Mouse (Mus musculus): ENCODE data around the gene Vangl2. TPM values are rescaled to one million over a fixed set of nuclear protein-coding genes. Genes with fewer than 3 reads are reported as not detected.

Vangl2 gene
- polyA plus RNA-seq, 2 experiments: 0.69 to 0.73 TPM

- Histone ChIP-seq H3K36me3 (replicated peaks; ENCODE audit: control insufficient read depth, insufficient read depth, low read depth) (no peaks in the 10 kb centered on the region), H3K4me1 (replicated peaks; ENCODE audit: control insufficient read depth in 2 of 2, insufficient read depth in 2 of 2, low read length in 1 of 2) (peaks cover 0 to 7% of the 10 kb centered on the region in 2 experiments; a peak in 2 of 4 replicates), H3K9me3 (ENCODE audit: control insufficient read depth, low read length) (no peaks in the 10 kb centered on the region), H3K4me2 (ENCODE audit: low read depth) (no peak overlapping the region), H3K27ac (no peak overlapping the region), H3K9ac (replicated peaks) (no peak overlapping the region), H3K27me3 (ENCODE audit: control insufficient read depth, insufficient read depth, low read length) (no peaks in the 10 kb centered on the region; the same call in 1 of the 2 replicates), H3K4me3 (ENCODE audit: insufficient read depth in 1 of 2, low read depth in 2 of 2, low read length in 2 of 2) (no peak overlapping the region)
- DNase-seq (ENCODE audit: low read depth in 3 of 3, low spot score in 3 of 3) (no peak), ATAC-seq (ENCODE audit: insufficient read depth) (no peak)
- TF ChIP-seq EP300 (IDR thresholded peaks at IDR 0.05; ENCODE audit: low read depth) (no peak), CTCF (IDR thresholded peaks at IDR 0.05; ENCODE audit: low read depth) (no peak)
- 81% methylated on average over 2 of the region's 2 CpGs for WGBS (ENCODE audit: insufficient replicate concordance)
These were observed 1.7 kb upstream of the Vangl2 start for GRCm38 (mm10) chr1:172029914-172030313.

GRCm38 (mm10) chr1:172027809-172028102 lies 488 bp downstream of the Vangl2 start:
- Histone ChIP-seq H3K4me2 (ENCODE audit: low read depth) (peak overlapping the region; percentile 63), H3K9ac (replicated peaks) (no peak overlapping the region), H3K4me3 (ENCODE audit: insufficient read depth in 1 of 2, low read depth in 2 of 2, low read length in 2 of 2) (0 out of 4 replicates have a peak overlapping the region, but pooled peaks of 1 of the 2 experiments have one; percentile 12), H3K27ac (no peak overlapping the region), H3K27me3 (ENCODE audit: control insufficient read depth, insufficient read depth, low read length) (no peaks in the 10 kb centered on the region; the same call in 1 of the 2 replicates), H3K4me1 (replicated peaks; ENCODE audit: control insufficient read depth in 2 of 2, insufficient read depth in 2 of 2, low read length in 1 of 2) (peaks cover 0 to 7% of the 10 kb centered on the region in 2 experiments; a peak in 2 of 4 replicates), H3K9me3 (ENCODE audit: control insufficient read depth, low read length) (no peaks in the 10 kb centered on the region), H3K36me3 (replicated peaks; ENCODE audit: control insufficient read depth, insufficient read depth, low read depth) (no peaks in the 10 kb centered on the region)
- TF ChIP-seq EP300 (IDR thresholded peaks at IDR 0.05; ENCODE audit: low read depth): no peak
- no peak for TF ChIP-seq CTCF (IDR thresholded peaks at IDR 0.05; ENCODE audit: low read depth)
- WGBS (ENCODE audit: insufficient replicate concordance): 41% methylated on average over 10 of the region's 10 CpGs
- no peak for ATAC-seq (ENCODE audit: insufficient read depth)
- no peak for DNase-seq (ENCODE audit: low read depth in 3 of 3, low spot score in 3 of 3)

GRCm38 (mm10) chr1:172027010-172027808 lies 1.0 kb downstream of the Vangl2 start:
- DNase-seq (ENCODE audit: low read depth in 3 of 3, low spot score in 3 of 3) (peak; percentile 29 to 41 (median 31)), ATAC-seq (ENCODE audit: insufficient read depth) (peak; percentile 82)
- H3K36me3 ChIP-seq (replicated peaks; ENCODE audit: control insufficient read depth, insufficient read depth, low read depth): no peaks in the 10 kb centered on the region
- no peaks in the 10 kb centered on the region for H3K9me3 ChIP-seq (ENCODE audit: control insufficient read depth, low read length)
- no peak overlapping the region for H3K27ac ChIP-seq
- H3K27me3 ChIP-seq (ENCODE audit: control insufficient read depth, insufficient read depth, low read length): no peaks in the 10 kb centered on the region; the same call in 1 of the 2 replicates
- peaks cover 0 to 7% of the 10 kb centered on the region in 2 experiments; a peak in 2 of 4 replicates for H3K4me1 ChIP-seq (replicated peaks; ENCODE audit: control insufficient read depth in 2 of 2, insufficient read depth in 2 of 2, low read length in 1 of 2)
- H3K4me3 ChIP-seq (ENCODE audit: insufficient read depth in 1 of 2, low read depth in 2 of 2, low read length in 2 of 2): peak overlapping the region; percentile 54 to 63
- H3K9ac ChIP-seq (replicated peaks): peak overlapping the region; percentile 39
- WGBS (ENCODE audit: insufficient replicate concordance): 2% methylated on average over 46 of the region's 54 CpGs
- TF ChIP-seq CTCF (IDR thresholded peaks at IDR 0.05; ENCODE audit: low read depth): no peak
- TF ChIP-seq EP300 (IDR thresholded peaks at IDR 0.05; ENCODE audit: low read depth): no peak
- H3K4me2 ChIP-seq (ENCODE audit: low read depth): peak overlapping the region; percentile 63

- 15% methylated on average over 23 of the region's 23 CpGs for WGBS (ENCODE audit: insufficient replicate concordance)
- TF ChIP-seq EP300 (IDR thresholded peaks at IDR 0.05; ENCODE audit: low read depth) (no peak), CTCF (IDR thresholded peaks at IDR 0.05; ENCODE audit: low read depth) (no peak)
- H3K4me1 ChIP-seq (replicated peaks; ENCODE audit: control insufficient read depth in 2 of 2, insufficient read depth in 2 of 2, low read length in 1 of 2): peaks cover 0 to 7% of the 10 kb centered on the region in 2 experiments; a peak in 2 of 4 replicates
- no peak overlapping the region for H3K27ac ChIP-seq
- H3K27me3 ChIP-seq (ENCODE audit: control insufficient read depth, insufficient read depth, low read length): no peaks in the 10 kb centered on the region; the same call in 1 of the 2 replicates
- peak overlapping the region; percentile 54 to 63 for H3K4me3 ChIP-seq (ENCODE audit: insufficient read depth in 1 of 2, low read depth in 2 of 2, low read length in 2 of 2)
- ATAC-seq (ENCODE audit: insufficient read depth) (peak; percentile 16; the same call in 1 of the 2 replicates), DNase-seq (ENCODE audit: low read depth in 3 of 3, low spot score in 3 of 3) (no peak)
- no peaks in the 10 kb centered on the region for H3K9me3 ChIP-seq (ENCODE audit: control insufficient read depth, low read length)
- peak overlapping the region; percentile 63 for H3K4me2 ChIP-seq (ENCODE audit: low read depth)
- H3K9ac ChIP-seq (replicated peaks): no peak overlapping the region
- H3K36me3 ChIP-seq (replicated peaks; ENCODE audit: control insufficient read depth, insufficient read depth, low read depth): no peaks in the 10 kb centered on the region
These were observed 1.9 kb downstream of the Vangl2 start for GRCm38 (mm10) chr1:172026201-172026901.
